Mouse (Mus musculus): ENCODE measurements at regions not wholly inside any gene's neighbourhood (a gene's known extent, or its start where the extent isn't known, plus 50 kb on each side); places are given as distances from the start of the nearest gene placed in this dataset.
A peak's percentile ranks its signal among the peaks of the same experiment; 100 is the strongest.

DNA sequence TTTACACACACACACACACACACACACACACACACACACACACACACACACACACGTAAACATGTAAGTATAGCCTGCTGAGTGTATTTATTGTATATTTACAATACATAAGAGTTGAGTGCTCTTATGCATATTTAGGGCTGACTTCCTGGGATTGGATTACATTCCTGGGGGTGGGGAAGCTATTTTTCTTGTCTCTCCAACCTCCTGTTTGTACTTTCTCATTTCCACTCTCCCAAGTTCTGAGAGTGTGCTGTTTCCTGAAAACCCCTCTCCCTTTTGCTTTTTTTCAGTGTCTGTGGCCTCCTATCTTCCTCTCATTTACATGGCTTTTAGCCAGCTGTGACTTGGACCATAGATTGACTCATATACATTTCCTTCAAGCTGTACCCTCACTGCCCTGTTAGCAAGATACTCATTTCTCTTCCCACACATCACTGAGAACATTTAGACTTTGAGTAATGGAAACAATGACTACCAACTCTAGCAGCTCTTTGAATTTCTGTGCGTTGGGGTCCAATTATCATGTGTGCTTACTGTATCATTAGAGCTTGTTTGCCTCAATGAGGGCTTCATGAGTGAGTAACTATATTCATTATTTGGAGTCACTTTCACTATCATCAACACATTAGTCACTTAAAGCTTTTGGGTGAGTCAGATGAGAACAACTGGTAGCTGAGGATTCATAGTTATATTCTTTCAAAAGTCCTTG lies 96.8 kb upstream of the Dock10 start:
- WGBS = 31% methylated on average over 2 of the region's 2 CpGs
- no peak for ATAC-seq
- H3K27ac ChIP-seq (ENCODE audit: low read length) = no peak overlapping the region
- no peak for TF ChIP-seq CTCF (IDR thresholded peaks at IDR 0.05)
- no peak for TF ChIP-seq EP300 (IDR thresholded peaks at IDR 0.05)
- no peak overlapping the region for H3K4me2 ChIP-seq (replicated peaks; ENCODE audit: low read depth, low read length)
- no peaks in the 10 kb centered on the region for H3K9me3 ChIP-seq (ENCODE audit: low read length)
- no peaks in the 10 kb centered on the region for H3K4me1 ChIP-seq (ENCODE audit: insufficient read depth, low read depth, low read length)
- DNase-seq (ENCODE audit: low spot score) = peak; percentile 5
- H3K9ac ChIP-seq (replicated peaks; ENCODE audit: low read depth) = no peak overlapping the region
- no peaks in the 10 kb centered on the region for H3K27me3 ChIP-seq (replicated peaks; ENCODE audit: insufficient read depth, low read length)
- H3K4me3 ChIP-seq (ENCODE audit: low read depth, low read length) = no peak overlapping the region
- no peaks in the 10 kb centered on the region for H3K36me3 ChIP-seq (ENCODE audit: insufficient read depth, low read length)

DNA sequence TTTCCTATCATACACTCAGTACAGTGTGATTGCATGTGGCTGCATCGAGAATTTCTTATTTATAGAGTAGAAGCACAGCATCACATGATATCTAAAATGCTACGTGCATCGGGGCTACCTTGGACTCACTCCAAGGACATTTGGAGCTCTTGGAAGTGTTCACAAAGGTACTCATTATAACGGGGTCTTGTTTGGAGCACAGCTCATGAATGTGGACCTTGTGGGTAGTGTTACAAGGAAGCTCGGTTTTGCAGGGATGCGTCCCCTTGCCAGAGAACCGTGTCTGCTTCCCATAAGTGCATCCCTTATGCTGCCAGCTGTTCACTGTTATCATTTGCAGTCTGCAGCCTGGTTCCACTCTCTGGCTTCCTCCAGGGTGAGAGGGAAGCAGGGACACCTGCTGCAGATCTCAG lies 96.0 kb upstream of the Dock10 start:
- no peak for TF ChIP-seq EP300 (IDR thresholded peaks at IDR 0.05)
- no peak for TF ChIP-seq CTCF (IDR thresholded peaks at IDR 0.05)
- DNase-seq (ENCODE audit: low spot score) (peak; percentile 15), ATAC-seq (peak; percentile 41; the same call in 1 of the 2 replicates)
- Histone ChIP-seq H3K4me2 (replicated peaks; ENCODE audit: low read depth, low read length) (no peak overlapping the region), H3K9ac (replicated peaks; ENCODE audit: low read depth) (no peak overlapping the region), H3K27me3 (replicated peaks; ENCODE audit: insufficient read depth, low read length) (no peaks in the 10 kb centered on the region), H3K4me3 (ENCODE audit: low read depth, low read length) (no peak overlapping the region), H3K27ac (ENCODE audit: low read length) (no peak overlapping the region), H3K4me1 (ENCODE audit: insufficient read depth, low read depth, low read length) (no peaks in the 10 kb centered on the region), H3K36me3 (ENCODE audit: insufficient read depth, low read length) (no peaks in the 10 kb centered on the region), H3K9me3 (ENCODE audit: low read length) (no peaks in the 10 kb centered on the region)
- WGBS = 28% methylated on average over 7 of the region's 7 CpGs

DNA sequence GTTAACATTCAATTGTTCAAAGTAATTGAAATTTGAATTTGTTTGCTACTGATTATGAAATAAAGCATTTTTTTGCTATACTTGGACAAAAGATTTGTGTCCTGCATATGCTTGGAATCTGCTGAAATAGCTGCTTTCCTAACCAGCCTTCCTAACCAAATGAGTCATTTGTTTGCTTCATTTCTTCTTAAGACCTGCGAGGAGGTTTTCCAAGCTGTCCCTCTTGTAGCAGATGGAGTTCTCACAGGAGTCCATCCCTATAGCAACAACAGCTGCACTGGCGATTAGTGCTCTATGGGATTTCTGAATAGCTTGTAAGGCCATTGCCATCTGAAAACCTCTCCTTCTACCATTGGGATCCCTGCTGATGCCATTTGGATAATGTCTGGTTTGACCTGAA lies 94.4 kb upstream of the Dock10 start:
- Histone ChIP-seq H3K4me2 (replicated peaks; ENCODE audit: low read depth, low read length) (no peak overlapping the region), H3K4me3 (ENCODE audit: low read depth, low read length) (no peak overlapping the region), H3K27me3 (replicated peaks; ENCODE audit: insufficient read depth, low read length) (no peaks in the 10 kb centered on the region), H3K9me3 (ENCODE audit: low read length) (no peaks in the 10 kb centered on the region), H3K4me1 (ENCODE audit: insufficient read depth, low read depth, low read length) (no peaks in the 10 kb centered on the region), H3K36me3 (ENCODE audit: insufficient read depth, low read length) (no peaks in the 10 kb centered on the region), H3K9ac (replicated peaks; ENCODE audit: low read depth) (no peak overlapping the region), H3K27ac (ENCODE audit: low read length) (no peak overlapping the region)
- peak; percentile 79 for DNase-seq (ENCODE audit: low spot score)
- peak; percentile 71 for ATAC-seq
- WGBS = 49% methylated on average over 2 of the region's 2 CpGs
- TF ChIP-seq CTCF (IDR thresholded peaks at IDR 0.05) = no peak
- TF ChIP-seq EP300 (IDR thresholded peaks at IDR 0.05) = no peak

DNA sequence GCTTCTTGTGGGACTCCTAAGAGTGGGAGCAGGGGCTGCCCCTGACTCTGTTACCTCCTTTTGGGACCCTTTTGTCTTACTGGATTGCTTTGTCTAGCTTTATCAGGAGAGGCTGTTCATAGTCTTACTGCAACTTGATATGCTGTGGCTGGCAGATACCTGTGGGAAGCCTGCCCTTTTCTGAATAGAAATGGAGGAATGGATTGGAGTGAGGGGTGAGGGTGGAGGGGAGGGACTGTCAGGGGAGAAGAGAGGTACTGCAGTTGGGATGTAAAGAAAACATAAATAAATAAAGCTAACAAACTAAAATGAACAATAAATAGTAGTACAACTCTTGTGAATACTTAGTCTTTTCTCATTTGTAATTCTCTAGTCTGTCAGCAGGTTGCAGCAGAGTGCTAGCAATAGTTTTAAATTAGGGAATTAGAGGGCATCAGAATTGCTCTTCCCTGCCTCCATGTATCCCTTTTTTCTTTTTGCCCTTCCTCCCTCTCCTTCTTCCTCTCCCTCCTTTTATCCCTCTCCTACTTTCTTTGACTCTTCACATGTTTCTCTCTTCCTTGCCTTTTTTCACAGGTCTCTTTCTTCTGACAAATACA lies 72.0 kb upstream of the Dock10 start:
- TF ChIP-seq CTCF (IDR thresholded peaks at IDR 0.05) (peak; percentile 63), EP300 (IDR thresholded peaks at IDR 0.05) (no peak)
- ATAC-seq = no peak
- Histone ChIP-seq H3K4me3 (ENCODE audit: low read depth, low read length) (no peak overlapping the region), H3K36me3 (ENCODE audit: insufficient read depth, low read length) (no peaks in the 10 kb centered on the region), H3K4me1 (ENCODE audit: insufficient read depth, low read depth, low read length) (no peaks in the 10 kb centered on the region), H3K9me3 (ENCODE audit: low read length) (no peaks in the 10 kb centered on the region), H3K27ac (ENCODE audit: low read length) (no peak overlapping the region), H3K9ac (replicated peaks; ENCODE audit: low read depth) (no peak overlapping the region), H3K27me3 (replicated peaks; ENCODE audit: insufficient read depth, low read length) (no peaks in the 10 kb centered on the region), H3K4me2 (replicated peaks; ENCODE audit: low read depth, low read length) (no peak overlapping the region)
- peak; percentile 25 for DNase-seq (ENCODE audit: low spot score)

DNA sequence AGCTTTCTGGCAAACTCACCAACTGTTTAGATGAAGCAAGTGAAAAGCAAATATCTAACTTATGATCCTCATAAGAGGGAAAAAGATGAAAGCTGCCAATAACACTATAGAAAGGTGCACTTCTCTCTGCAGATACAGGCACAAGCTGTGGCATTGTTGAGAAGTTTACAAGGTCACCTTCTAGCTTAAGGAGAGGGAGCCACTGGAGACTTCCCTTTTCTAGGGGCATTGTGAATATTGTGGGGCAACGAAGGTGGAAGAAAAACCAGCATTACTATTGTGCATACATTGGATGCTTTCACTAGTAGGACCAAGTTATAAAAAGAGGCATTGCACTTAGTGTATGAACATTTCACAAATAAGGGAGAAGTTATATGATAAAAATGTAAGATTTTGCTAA lies 68.1 kb upstream of the Dock10 start:
- DNase-seq (ENCODE audit: low spot score) (no peak), ATAC-seq (no peak)
- Histone ChIP-seq H3K9me3 (ENCODE audit: low read length) (no peaks in the 10 kb centered on the region), H3K36me3 (ENCODE audit: insufficient read depth, low read length) (no peaks in the 10 kb centered on the region), H3K27ac (ENCODE audit: low read length) (no peak overlapping the region), H3K4me1 (ENCODE audit: insufficient read depth, low read depth, low read length) (no peaks in the 10 kb centered on the region), H3K27me3 (replicated peaks; ENCODE audit: insufficient read depth, low read length) (no peaks in the 10 kb centered on the region), H3K4me3 (ENCODE audit: low read depth, low read length) (no peak overlapping the region), H3K4me2 (replicated peaks; ENCODE audit: low read depth, low read length) (no peak overlapping the region), H3K9ac (replicated peaks; ENCODE audit: low read depth) (no peak overlapping the region)
- WGBS = 69% methylated on average over 1 of the region's 1 CpGs
- no peak for TF ChIP-seq CTCF (IDR thresholded peaks at IDR 0.05)
- TF ChIP-seq EP300 (IDR thresholded peaks at IDR 0.05) = no peak

DNA sequence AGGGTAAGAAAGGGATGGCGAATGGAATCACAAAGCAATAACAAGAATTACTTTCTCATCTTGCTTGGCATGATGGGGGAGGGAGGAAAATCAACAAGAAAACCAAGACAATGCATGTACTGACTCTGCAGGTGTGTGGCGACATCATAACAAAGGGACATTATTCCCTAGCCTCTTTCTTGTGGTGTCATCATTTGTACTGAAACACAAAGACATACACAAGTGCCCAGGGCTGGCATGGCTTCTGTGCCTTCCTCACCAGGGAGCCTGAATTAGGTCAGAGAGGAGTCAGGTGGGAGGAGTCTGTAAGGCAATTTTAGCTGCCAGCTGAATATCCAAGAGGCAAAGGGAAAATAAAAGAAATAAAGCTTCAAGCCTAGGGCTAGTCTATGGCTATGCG lies 65.6 kb upstream of the Dock10 start:
- ATAC-seq = no peak
- WGBS = 89% methylated on average over 3 of the region's 3 CpGs

More for the DNA sequence above, 65.6 kb upstream of the Dock10 start:
- H3K4me1 ChIP-seq (ENCODE audit: insufficient read depth, low read depth, low read length) = no peaks in the 10 kb centered on the region
- TF ChIP-seq CTCF (IDR thresholded peaks at IDR 0.05) (no peak), EP300 (IDR thresholded peaks at IDR 0.05) (no peak)
- DNase-seq (ENCODE audit: low spot score) = no peak
- no peaks in the 10 kb centered on the region for H3K27me3 ChIP-seq (replicated peaks; ENCODE audit: insufficient read depth, low read length)
- H3K4me3 ChIP-seq (ENCODE audit: low read depth, low read length) = no peak overlapping the region
- no peak overlapping the region for H3K4me2 ChIP-seq (replicated peaks; ENCODE audit: low read depth, low read length)
- H3K27ac ChIP-seq (ENCODE audit: low read length) = no peak overlapping the region
- no peak overlapping the region for H3K9ac ChIP-seq (replicated peaks; ENCODE audit: low read depth)
- H3K36me3 ChIP-seq (ENCODE audit: insufficient read depth, low read length) = no peaks in the 10 kb centered on the region
- H3K9me3 ChIP-seq (ENCODE audit: low read length) = no peaks in the 10 kb centered on the region
